Mouse (Mus musculus) liver, adult 2 months (tissue): ENCODE measurements at regions not wholly inside any gene's neighbourhood (a gene's known extent, or its start where the extent isn't known, plus 50 kb on each side); places are given as distances from the start of the nearest gene placed in this dataset.

ENCODE experiments used
- CTCF ChIP-seq: fragments of 200-500 bp; IDR thresholded peaks from 2 replicates; pipeline ENCODE4 v1.5.1; 2011; ENCODE audit warnings: low read depth, low read length, control low read depth
- POLR2A ChIP-seq: fragments of 200-500 bp; IDR thresholded peaks from 2 replicates; pipeline ENCODE4 v1.6.1; 2011; ENCODE audit warnings: low read length, control low read depth; ENCODE audit not compliant: insufficient read depth; ENCODE audit errors: extremely low read depth

GRCm38 (mm10) chr6:50031356-50031755, 78.7 kb upstream of the Mpp6 start:
- TF ChIP-seq POLR2A (no peak), CTCF (no peak)
